Mouse (Mus musculus): ENCODE measurements around the gene Coasy. TPM values are rescaled to one million over a fixed set of nuclear protein-coding genes. Genes with fewer than 3 reads are reported as not detected.

Coasy gene
- 92.0 and 118 TPM in 2 replicates for polyA plus RNA-seq (2012; rRNA removed; ENCODE audit: low replicate concordance)

DNA sequence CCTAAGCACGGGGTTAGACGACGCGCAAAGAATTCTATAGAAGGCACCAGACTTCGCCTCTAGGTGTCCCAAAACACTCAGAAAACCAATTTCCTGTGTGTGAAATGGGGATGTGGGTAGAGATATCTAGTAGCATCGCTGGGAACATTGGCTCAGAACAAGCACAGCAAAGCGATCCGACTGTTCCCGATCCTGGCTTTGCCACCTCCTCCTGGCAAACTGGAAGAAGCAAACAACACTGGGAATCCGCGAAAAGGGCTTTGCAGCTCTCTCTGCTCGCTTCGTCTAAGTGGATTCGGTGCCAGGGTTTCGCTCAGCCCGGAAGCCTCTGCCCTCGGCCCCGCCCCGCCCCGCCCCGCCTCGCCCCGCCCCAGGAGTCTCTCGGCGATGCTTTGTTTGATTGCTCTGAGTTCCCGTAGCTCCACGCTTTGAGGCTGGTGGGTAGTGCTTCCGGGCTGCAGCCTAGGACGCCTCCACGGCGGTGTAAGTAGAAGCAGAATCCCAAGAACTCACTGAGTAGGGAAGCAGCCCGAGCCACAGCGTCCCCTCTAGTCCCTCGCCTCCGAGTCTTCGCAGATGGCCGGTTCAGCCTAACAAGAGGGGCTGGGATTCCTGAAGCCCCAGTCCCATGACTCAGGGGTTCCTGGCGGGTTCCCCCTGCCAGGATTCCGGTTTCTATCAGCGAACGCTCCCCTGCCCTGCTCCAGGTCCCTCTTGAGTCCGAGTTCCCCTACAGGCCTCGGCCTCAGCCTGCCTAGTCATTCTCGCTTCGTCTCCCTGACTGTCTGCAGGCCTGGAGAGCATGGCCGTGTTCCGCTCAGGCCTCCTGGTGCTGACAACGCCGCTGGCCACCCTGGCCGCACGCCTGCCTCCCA is at the start of gene Coasy:
Coasy (plus strand) TSS at position 358 of the 875 bp plus-strand sequence.

DNA sequence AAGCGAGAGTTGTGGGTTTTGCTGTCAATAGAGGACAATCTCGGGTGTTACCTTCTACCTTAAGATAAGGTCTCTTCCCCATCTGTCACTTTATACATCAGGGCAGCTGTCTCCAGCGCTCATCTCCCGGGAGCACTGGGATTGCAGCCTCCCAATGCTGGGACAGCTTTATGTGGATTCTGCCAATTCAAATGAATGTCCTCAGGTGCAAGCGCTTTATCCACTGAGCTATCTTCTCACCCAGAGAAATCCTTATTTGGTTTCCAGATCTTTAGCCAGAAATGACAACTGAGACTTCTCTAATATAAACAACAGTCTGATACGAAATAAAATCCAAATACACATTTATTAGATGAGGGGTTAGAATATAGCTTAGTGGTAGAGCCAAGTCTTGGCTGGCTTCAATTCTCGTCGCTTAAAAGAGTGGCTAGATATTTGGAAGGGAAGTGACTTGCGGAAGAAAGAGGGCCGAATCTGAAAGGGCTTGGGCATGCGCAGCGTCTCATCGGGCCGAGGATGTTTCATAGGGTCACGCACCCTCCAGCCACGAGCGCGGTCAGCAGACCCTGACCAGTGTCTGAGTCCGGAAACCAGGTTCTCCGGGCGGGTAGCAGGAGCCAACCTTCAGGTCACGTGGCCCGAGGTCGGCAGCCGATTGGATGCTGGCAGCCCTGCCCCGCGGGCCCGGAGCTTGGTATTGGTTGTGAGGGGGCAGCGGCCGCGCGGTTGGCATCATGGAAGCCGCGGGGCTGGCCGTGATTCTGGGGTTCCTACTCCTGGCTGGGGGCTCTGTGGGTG is 12.8 kb upstream of the Coasy start, which contains the start of gene Naglu:
Naglu (plus strand) TSS at position 622 of the 798 bp plus-strand sequence.

DNA sequence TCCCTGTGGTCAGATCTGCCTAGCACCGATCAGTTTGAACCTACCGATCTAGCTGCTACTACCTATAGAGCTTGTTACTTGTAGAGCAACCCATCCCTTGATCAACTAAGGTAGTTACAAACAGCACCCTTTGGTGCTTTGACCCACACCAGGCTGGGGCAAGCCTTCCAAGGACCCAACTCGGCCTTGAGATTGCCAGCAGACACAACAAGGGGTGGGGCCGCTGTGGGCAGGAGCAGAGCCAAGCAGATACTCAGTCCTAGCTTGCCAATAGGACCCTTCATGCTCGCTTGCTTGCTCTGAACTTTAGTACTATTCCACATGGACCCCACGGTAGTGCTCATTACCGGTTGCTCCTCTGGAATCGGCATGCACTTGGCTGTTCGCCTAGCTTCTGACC is 4.2 kb upstream of the Coasy start, which contains the start of gene Hsd17b1:
Hsd17b1 (plus strand) TSS at position 291 of the 400 bp plus-strand sequence.

DNA sequence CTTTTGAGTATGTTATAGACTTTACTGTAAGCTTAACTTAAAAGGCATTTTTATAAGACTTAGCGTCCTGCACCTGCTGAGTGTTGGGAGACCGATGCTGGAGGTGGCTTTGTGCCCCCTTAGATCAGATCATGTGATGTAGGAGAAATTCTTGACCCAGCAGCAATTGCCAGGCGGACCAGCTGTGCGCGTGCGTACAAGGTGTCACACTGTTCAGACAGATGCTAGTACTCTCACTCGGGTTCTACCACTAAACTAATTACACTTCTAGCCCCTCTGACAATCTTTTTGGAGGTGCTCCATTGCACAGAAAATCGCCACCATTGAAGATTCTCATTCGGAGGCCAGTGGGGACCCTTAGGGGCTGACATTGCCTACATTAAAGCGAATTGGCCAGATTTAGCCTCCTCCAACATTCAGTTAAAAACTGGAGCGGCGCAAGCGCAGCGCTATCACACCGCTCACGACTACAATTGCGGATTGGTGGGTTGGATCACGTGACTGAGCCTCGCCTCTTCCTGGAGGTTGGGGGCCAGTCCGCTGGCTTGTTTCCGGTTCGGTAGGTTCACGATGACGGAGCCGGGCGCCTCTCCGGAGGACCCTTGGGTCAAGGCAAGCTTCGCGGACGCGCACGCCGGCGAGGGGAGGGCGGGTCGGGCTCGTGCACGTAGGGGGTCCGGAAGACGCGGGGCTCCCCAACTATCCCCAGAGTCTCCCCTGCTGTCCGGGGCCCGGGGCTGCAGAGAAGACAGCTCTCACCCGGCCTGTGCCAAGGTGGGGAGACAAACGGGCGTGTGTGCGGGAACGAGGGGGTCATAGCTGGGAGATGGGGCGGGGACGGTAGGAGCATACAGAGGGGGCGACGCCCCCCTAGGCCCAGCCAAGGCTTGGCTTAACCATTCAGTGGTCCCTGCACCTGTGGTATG is 4.7 kb downstream of the Coasy start, which contains the start of gene Mlx:
Mlx (plus strand) TSS at position 522 of the 926 bp plus-strand sequence.

GRCm38 (mm10) chr11:101095314-101096024 is 13.1 kb downstream of the Coasy start, which contains the start of gene Psmc3ip:
Gene Psmc3ip, minus strand, starts transcription at chr11:101095436.

GRCm38 (mm10) chr11:101119761-101120544 is 37.6 kb downstream of the Coasy start, which contains the start of the genes Retreg3 and Tubg1:
Gene Retreg3, minus strand, starts transcription at chr11:101119893.
Gene Tubg1, plus strand, starts transcription at chr11:101119938.

Other genes with a start within 250 kb of the Coasy start
- 54.0 and 56.3 TPM in 2 replicates for gene Stat5b, start 231.8 kb upstream of the Coasy start, polyA plus RNA-seq (2012; rRNA removed; ENCODE audit: low replicate concordance)
- gene Stat5a, start 223.2 kb upstream of the Coasy start, polyA plus RNA-seq (2012; rRNA removed; ENCODE audit: low replicate concordance), result 82.3 and 109 TPM in 2 replicates
- 117 and 148 TPM in 2 replicates for gene Stat3, start 143.0 kb upstream of the Coasy start, polyA plus RNA-seq (2012; rRNA removed; ENCODE audit: low replicate concordance)
- 184 and 257 TPM in 2 replicates for gene Cavin1, start 111.7 kb upstream of the Coasy start, polyA plus RNA-seq (2012; rRNA removed; ENCODE audit: low replicate concordance)
- 68.6 and 77.8 TPM in 2 replicates for gene Atp6v0a1, start 73.1 kb upstream of the Coasy start, polyA plus RNA-seq (2012; rRNA removed; ENCODE audit: low replicate concordance)
- 43.2 and 45.4 TPM in 2 replicates for gene Naglu, start 12.6 kb upstream of the Coasy start, polyA plus RNA-seq (2012; rRNA removed; ENCODE audit: low replicate concordance)
- 0.24 and 0.94 TPM in 2 replicates for gene Hsd17b1, start 4.2 kb upstream of the Coasy start, polyA plus RNA-seq (2012; rRNA removed; ENCODE audit: low replicate concordance)
- 50.5 and 97.1 TPM in 2 replicates for gene Mlx, start 4.7 kb downstream of the Coasy start, polyA plus RNA-seq (2012; rRNA removed; ENCODE audit: low replicate concordance)
- 0.43 and 0.62 TPM in 2 replicates for gene Psmc3ip, start 12.9 kb downstream of the Coasy start, polyA plus RNA-seq (2012; rRNA removed; ENCODE audit: low replicate concordance)
- gene Retreg3, start 37.3 kb downstream of the Coasy start, polyA plus RNA-seq (2012; rRNA removed; ENCODE audit: low replicate concordance), result 81.8 and 115 TPM in 2 replicates
- gene Tubg1, start 37.4 kb downstream of the Coasy start, polyA plus RNA-seq (2012; rRNA removed; ENCODE audit: low replicate concordance), result 8.4 and 17.4 TPM in 2 replicates
- gene Tubg2, start 73.3 kb downstream of the Coasy start, polyA plus RNA-seq (2012; rRNA removed; ENCODE audit: low replicate concordance), result 4.1 and 4.5 TPM in 2 replicates
- gene Cntnap1, start 88.0 kb downstream of the Coasy start, polyA plus RNA-seq (2012; rRNA removed; ENCODE audit: low replicate concordance), result 12.3 and 13.5 TPM in 2 replicates
- gene Plekhh3, start 88.8 kb downstream of the Coasy start, polyA plus RNA-seq (2012; rRNA removed; ENCODE audit: low replicate concordance), result 51.3 and 92.6 TPM in 2 replicates
- 2.9 and 6.8 TPM in 2 replicates for gene Ccr10, start 92.9 kb downstream of the Coasy start, polyA plus RNA-seq (2012; rRNA removed; ENCODE audit: low replicate concordance)
- gene Ezh1, start 143.9 kb downstream of the Coasy start, polyA plus RNA-seq (2012; rRNA removed; ENCODE audit: low replicate concordance), result 34.7 and 54.3 TPM in 2 replicates
- 138 and 195 TPM in 2 replicates for gene Ramp2, start 163.5 kb downstream of the Coasy start, polyA plus RNA-seq (2012; rRNA removed; ENCODE audit: low replicate concordance)
- gene Vps25, start 171.1 kb downstream of the Coasy start, polyA plus RNA-seq (2012; rRNA removed; ENCODE audit: low replicate concordance), result 89.8 and 96.1 TPM in 2 replicates
- 1.9 and 2.4 TPM in 2 replicates for gene Wnk4, start 178.0 kb downstream of the Coasy start, polyA plus RNA-seq (2012; rRNA removed; ENCODE audit: low replicate concordance)
- gene Cntd1, start 196.4 kb downstream of the Coasy start, polyA plus RNA-seq (2012; rRNA removed; ENCODE audit: low replicate concordance), result 0.05 and 0.17 TPM in 2 replicates
- 190 and 296 TPM in 2 replicates for gene Coa3, start 196.5 kb downstream of the Coasy start, polyA plus RNA-seq (2012; rRNA removed; ENCODE audit: low replicate concordance)
- gene Becn1, start 219.7 kb downstream of the Coasy start, polyA plus RNA-seq (2012; rRNA removed; ENCODE audit: low replicate concordance), result 53.9 and 131 TPM in 2 replicates
- gene Psme3, start 233.6 kb downstream of the Coasy start, polyA plus RNA-seq (2012; rRNA removed; ENCODE audit: low replicate concordance), result 44.3 and 89.4 TPM in 2 replicates
- gene Aoc2, start 242.5 kb downstream of the Coasy start, polyA plus RNA-seq (2012; rRNA removed; ENCODE audit: low replicate concordance), result 6.3 and 7.4 TPM in 2 replicates
- gene Aoc3, start 248.0 kb downstream of the Coasy start, polyA plus RNA-seq (2012; rRNA removed; ENCODE audit: low replicate concordance), result 268 and 327 TPM in 2 replicates

All from mammary gland, adult 2 months (tissue).